Mouse (Mus musculus) limb, embryonic 14.5 days (tissue): ENCODE measurements at regions not wholly inside any gene's neighbourhood (a gene's known extent, or its start where the extent isn't known, plus 50 kb on each side); places are given as distances from the start of the nearest gene placed in this dataset.

Experiments used
- ATAC-seq: fragments of 200-750 bp; cut with Nextera tagmentation; 2 replicates; pipeline ENCODE4 v1.8.0; 2017; ENCODE audit warnings: low read depth, moderate number of reproducible peaks, moderate TSS enrichment; ENCODE audit not compliant: low FRiP score
- DNase-seq: peaks from one replicate; pipeline ENCODE4 v3.0.0-alpha.2; 2015; ENCODE audit warnings: low spot score
- H3K27ac ChIP-seq: fragments of 300-500 bp; sonication (generic); replicated peaks from 2 replicates; pipeline ENCODE4 v1.5.1; 2014; ENCODE audit warnings: low read depth, mild to moderate bottlenecking, low read length, moderate library complexity, mixed read lengths
- H3K27me3 ChIP-seq: fragments of 300-500 bp; sonication (generic); 2 replicates; pipeline ENCODE4 v1.6.1; 2014; ENCODE audit warnings: low read length, mixed read lengths; ENCODE audit not compliant: control insufficient read depth, insufficient read depth
- H3K36me3 ChIP-seq: fragments of 300-500 bp; sonication (generic); 2 replicates; pipeline ENCODE4 v1.6.1; 2014; ENCODE audit warnings: mild to moderate bottlenecking, low read length, moderate library complexity, mixed read lengths; ENCODE audit not compliant: control insufficient read depth, insufficient read depth
- H3K4me1 ChIP-seq: fragments of 300-500 bp; sonication (generic); 2 replicates; pipeline ENCODE4 v1.6.1; 2014; ENCODE audit warnings: antibody characterized with exemption, low read length, mixed read lengths; ENCODE audit not compliant: control insufficient read depth, insufficient read depth
- H3K4me2 ChIP-seq: fragments of 300-500 bp; sonication (generic); replicated peaks from 2 replicates; pipeline ENCODE4 v1.6.1; 2014; ENCODE audit warnings: low read depth, mild to moderate bottlenecking, low read length, moderate library complexity; ENCODE audit not compliant: severe bottlenecking
- H3K4me3 ChIP-seq: fragments of 300-500 bp; sonication (generic); replicated peaks from 2 replicates; pipeline ENCODE4 v1.5.1; 2014; ENCODE audit warnings: low read length
- H3K9ac ChIP-seq: fragments of 300-500 bp; sonication (generic); 2 replicates; pipeline ENCODE4 v1.6.1; 2014; ENCODE audit warnings: mild to moderate bottlenecking, low read depth, low read length, moderate library complexity; ENCODE audit not compliant: severe bottlenecking
- H3K9me3 ChIP-seq: fragments of 300-500 bp; sonication (generic); 2 replicates; pipeline ENCODE4 v1.6.1; 2016; ENCODE audit warnings: low read length; ENCODE audit not compliant: control insufficient read depth
- POLR2A ChIP-seq: fragments of 200-500 bp; IDR thresholded peaks from 2 replicates; pipeline ENCODE4 v1.8.0; 2012; ENCODE audit warnings: inconsistent platforms, mild to moderate bottlenecking, moderate library complexity, borderline replicate concordance; ENCODE audit not compliant: insufficient read depth, insufficient read length; ENCODE audit errors: extremely low read depth
- WGBS: fragments of 180-500 bp; shearing (Covaris S2); extraction: QIAGEN DNeasy Blood & Tissue Kit; methylation state at CpG from one replicate; pipeline ENCODE4 v1.1.7; 2014; 5-methylcytosine and 5-hydroxymethylcytosine counted together

- Histone ChIP-seq H3K4me1 (no peaks in the 10 kb centered on the region), H3K9me3 (no peaks in the 10 kb centered on the region), H3K36me3 (no peaks in the 10 kb centered on the region), H3K4me2 (no peak overlapping the region), H3K27me3 (no peaks in the 10 kb centered on the region), H3K27ac (no peak overlapping the region), H3K4me3 (no peak overlapping the region), H3K9ac (no peak overlapping the region)
- 60% methylated on average over 3 of the region's 3 CpGs for WGBS
- TF ChIP-seq POLR2A = no peak
- DNase-seq (peak; percentile 54), ATAC-seq (no peak)
These were observed 642.1 kb upstream of the A830018L16Rik start for GRCm38 (mm10) chr1:10771793-10772192.

- Histone ChIP-seq H3K4me1 (no peaks in the 10 kb centered on the region), H3K27me3 (no peaks in the 10 kb centered on the region), H3K36me3 (no peaks in the 10 kb centered on the region), H3K9me3 (no peaks in the 10 kb centered on the region), H3K4me3 (no peak overlapping the region), H3K9ac (no peak overlapping the region), H3K4me2 (no peak overlapping the region), H3K27ac (no peak overlapping the region)
- ATAC-seq (no peak), DNase-seq (no peak)
- WGBS = 71% methylated on average over 6 of the region's 6 CpGs
- no peak for TF ChIP-seq POLR2A
These were observed 619.7 kb upstream of the A830018L16Rik start for GRCm38 (mm10) chr1:10794074-10794783.

GRCm38 (mm10) chr1:10835653-10836415, 578.1 kb upstream of the A830018L16Rik start:
- DNase-seq (peak; percentile 75), ATAC-seq (no peak)
- 69% methylated on average over 6 of the region's 6 CpGs for WGBS
- Histone ChIP-seq H3K36me3 (no peaks in the 10 kb centered on the region), H3K9me3 (peaks cover 6% of the 10 kb centered on the region; the same call in 1 of the 2 replicates), H3K27ac (no peak overlapping the region), H3K4me3 (no peak overlapping the region), H3K4me2 (no peak overlapping the region), H3K27me3 (no peaks in the 10 kb centered on the region), H3K9ac (no peak overlapping the region), H3K4me1 (0 out of 2 replicates have a peak, but pooled peaks cover 3% of the 10 kb centered on the region)
- no peak for TF ChIP-seq POLR2A

- Histone ChIP-seq H3K27me3 (no peaks in the 10 kb centered on the region), H3K9me3 (peaks cover 6% of the 10 kb centered on the region; the same call in 1 of the 2 replicates), H3K4me2 (no peak overlapping the region), H3K9ac (no peak overlapping the region), H3K4me1 (0 out of 2 replicates have a peak, but pooled peaks cover 3% of the 10 kb centered on the region), H3K4me3 (no peak overlapping the region), H3K27ac (no peak overlapping the region), H3K36me3 (no peaks in the 10 kb centered on the region)
- ATAC-seq = no peak
- TF ChIP-seq POLR2A = no peak
- WGBS = 70% methylated on average over 2 of the region's 2 CpGs
- no peak for DNase-seq
These were observed 576.7 kb upstream of the A830018L16Rik start for GRCm38 (mm10) chr1:10837180-10837579.

- 78% methylated on average over 2 of the region's 2 CpGs for WGBS
- H3K4me1 ChIP-seq = no peaks in the 10 kb centered on the region
- ATAC-seq (no peak), DNase-seq (no peak)
- H3K27ac ChIP-seq = no peak overlapping the region
- no peak overlapping the region for H3K4me3 ChIP-seq
- no peak for TF ChIP-seq POLR2A
- no peaks in the 10 kb centered on the region for H3K27me3 ChIP-seq
- H3K4me2 ChIP-seq = no peak overlapping the region
- no peaks in the 10 kb centered on the region for H3K9me3 ChIP-seq
- no peaks in the 10 kb centered on the region for H3K36me3 ChIP-seq
- no peak overlapping the region for H3K9ac ChIP-seq
These were observed 561.0 kb upstream of the A830018L16Rik start for GRCm38 (mm10) chr1:10852934-10853333.
